Mouse (Mus musculus): ENCODE data around the gene Clspn. TPM values are rescaled to one million over a fixed set of nuclear protein-coding genes. Genes with fewer than 3 reads are reported as not detected.

The Clspn gene
- total RNA-seq, 1 experiment from 2014 or later, result 11.3 TPM

DNA sequence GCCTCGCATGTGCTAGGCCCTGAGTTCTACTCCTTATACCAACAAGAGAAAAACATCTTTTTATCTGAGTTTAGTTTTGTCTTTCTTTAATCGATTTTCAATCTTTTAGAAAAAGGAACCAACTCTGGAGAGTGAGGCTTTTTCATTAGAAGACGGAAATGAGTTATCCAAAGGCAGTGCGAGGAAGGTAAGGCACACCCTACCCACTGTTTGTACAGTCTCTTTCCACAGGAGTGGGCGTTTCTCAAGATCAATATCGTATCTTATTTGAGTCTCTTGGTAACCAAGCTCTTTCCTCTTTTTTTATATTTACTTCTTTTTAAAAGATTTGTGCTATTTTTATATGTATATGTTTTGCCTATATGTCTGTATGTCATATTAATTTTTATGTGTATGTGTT lies 7.1 kb downstream of the Clspn start:
- DNase-seq, result no peak

DNA sequence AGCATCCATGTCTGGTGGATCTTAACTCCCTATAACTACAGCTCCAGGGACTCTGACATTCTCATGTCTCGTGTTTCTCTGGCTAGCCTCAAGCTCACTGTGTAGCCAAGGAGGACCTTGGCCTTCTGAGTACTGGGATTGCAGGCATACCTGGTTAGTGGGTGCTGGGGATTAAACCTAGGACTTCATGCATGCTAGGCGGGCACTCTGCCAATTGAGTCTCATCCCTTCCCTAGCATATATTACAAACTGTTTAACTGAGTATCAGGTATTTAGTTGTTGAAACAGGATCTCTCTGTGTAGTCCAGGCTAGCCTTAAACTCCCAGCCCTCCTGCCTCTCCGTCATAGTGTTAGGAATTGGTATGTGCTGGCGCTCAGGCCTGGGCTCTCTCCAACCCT lies 10.5 kb downstream of the Clspn start:
- DNase-seq, result no peak

GRCm38 (mm10) chr4:126569783-126570182 lies 13.0 kb downstream of the Clspn start:
- DNase-seq, result no peak

GRCm38 (mm10) chr4:126576281-126576680 lies 19.5 kb downstream of the Clspn start:
- DNase-seq, result no peak

- DNase-seq, result no peak
Measured at GRCm38 (mm10) chr4:126577920-126578319, 21.2 kb downstream of the Clspn start.

DNA sequence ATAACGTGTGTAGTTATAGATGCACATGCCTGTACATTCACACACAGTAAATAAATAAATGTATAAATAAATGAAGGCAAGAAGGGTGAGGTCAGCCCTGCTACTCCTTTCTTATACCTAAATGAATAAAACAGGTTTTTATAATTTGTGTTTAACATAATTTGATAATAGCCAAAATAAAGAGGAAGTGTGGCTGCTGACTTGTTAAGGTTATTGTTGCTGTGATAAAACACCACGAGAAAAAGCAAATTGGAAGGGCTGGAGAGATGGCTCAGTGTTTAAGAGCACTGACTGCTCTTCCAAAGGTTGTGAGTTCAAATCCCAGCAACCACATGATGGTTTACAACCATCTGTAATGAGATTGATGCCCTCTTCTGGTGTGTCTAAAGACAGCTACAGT lies 22.3 kb downstream of the Clspn start:
- no peak for DNase-seq

DNA sequence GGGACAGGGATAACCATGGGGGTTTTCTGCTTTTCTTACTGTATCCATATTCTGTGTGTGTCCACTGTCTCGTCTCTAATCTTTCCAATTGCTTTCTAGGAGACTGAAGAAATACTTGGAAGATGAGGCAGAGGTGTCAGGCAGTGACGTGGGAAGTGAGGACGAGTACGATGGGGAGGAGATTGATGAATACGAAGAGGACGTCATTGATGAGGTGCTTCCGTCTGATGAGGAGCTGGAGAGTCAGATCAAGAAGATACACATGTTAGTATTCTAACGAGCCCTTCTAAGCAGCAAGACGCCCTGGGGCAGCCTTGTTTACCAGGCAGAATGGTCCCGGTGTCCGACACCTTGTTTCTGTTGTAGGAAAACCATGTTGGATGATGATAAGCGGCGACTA lies 29.0 kb downstream of the Clspn start:
- DNase-seq, result no peak

DNA sequence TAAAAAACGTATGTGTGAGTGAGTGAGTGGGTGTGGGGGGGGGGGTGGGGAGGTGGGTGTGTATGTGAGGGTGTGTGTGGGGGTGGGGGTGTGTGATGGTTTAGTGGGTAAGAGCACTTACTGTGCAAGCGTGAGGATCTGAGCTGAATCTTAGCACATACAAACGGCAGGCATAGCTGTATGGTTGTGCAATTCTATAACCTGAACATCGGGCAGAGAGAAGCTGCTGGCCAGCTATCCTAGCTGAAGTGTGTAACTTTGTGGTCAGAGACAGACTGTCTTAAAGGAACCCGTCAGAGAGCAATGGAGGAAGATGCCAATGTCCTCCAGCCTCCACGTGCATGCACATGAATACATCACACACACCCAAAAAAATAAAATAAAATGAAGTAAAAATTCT lies 35.3 kb downstream of the Clspn start:
- DNase-seq, result no peak

DNA sequence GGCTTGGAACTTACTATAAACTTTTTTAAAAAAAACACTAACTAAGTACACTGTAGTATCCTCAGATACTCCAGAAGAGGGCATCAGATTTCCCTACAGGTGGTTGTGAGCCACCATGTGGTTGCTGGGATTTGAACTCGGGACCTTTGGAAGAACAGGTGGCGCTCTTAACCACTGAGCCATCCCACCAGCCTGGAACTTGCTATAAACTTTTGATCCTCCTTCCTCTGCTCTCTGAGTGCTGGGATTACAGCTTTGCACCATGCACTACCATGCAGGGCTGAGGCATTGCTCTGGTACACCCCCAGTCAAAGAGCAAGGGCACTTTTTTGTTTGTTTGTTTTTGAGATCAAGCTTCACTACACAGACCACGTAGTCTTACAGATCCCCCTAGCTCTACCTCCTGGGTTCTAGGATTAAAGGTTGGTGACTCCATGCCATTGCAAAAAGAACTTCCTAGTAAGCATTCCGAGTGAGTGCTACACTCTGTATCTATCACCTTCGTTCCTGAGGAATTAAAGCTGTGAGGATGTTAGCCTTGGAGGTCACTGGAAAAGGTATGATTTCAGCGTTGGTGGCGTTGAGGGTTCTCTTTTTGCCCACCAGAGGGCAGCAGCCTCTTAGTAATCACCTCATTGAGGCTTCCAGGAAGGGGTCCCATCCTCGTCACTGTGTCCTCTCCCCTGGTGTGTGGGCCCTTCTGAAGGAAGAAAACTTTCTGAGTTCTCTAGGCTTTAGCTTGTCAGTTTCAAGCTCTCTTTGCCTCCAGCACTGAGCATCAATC lies 43.4 kb downstream of the Clspn start:
- DNase-seq, result peak; percentile 62

GRCm38 (mm10) chr4:126601597-126602444 lies 45.1 kb downstream of the Clspn start:
- peak; percentile 71 for DNase-seq

DNA sequence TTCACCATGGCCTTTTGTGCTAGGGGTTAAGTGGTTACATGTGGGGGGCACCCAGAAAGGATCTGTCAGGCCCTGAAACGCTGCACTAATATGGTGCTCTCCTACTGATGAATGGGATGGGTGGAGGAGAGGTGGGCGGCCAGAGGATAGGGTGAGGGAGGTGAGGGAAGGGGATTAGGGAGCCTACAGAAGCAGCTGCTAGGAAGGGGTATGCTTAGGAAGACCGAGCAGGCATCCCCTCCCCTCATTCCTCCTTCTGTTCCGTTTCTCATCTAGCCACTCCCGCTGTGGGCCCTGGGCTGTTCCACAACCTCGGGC lies 45.7 kb downstream of the Clspn start:
- DNase-seq, result no peak

DNA sequence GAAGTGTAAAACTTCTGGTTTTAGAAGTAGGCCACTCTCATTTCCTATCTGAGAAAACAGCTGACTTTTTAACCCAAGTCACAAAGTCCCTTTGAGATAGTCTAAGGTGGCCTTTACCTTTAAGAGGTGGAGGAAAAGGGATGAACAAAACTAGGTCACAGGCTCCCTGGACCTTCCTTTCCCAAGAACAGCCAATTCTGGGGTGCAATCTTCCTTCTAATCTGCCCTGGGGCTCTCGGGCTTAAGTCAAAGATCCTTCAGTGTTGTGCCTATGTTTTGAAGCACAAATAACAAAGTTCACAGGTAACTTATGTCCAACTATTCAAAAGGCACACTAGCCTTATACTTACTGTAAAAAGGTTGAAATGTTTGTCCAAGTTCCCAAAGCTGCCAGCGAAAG lies 47.4 kb downstream of the Clspn start:
- no peak for DNase-seq

- DNase-seq, result no peak
Measured at GRCm38 (mm10) chr4:126605751-126606150, 49.0 kb downstream of the Clspn start.

GRCm38 (mm10) chr4:126609606-126610181 lies 53.0 kb downstream of the Clspn start, which contains the start of gene 5730409E04Rik:
5730409E04Rik (plus strand) TSS chr4:126609818.
- DNase-seq, result peak; percentile 94

- DNase-seq, result no peak
Measured at GRCm38 (mm10) chr4:126611991-126612390, 55.3 kb downstream of the Clspn start.

- no peak for DNase-seq
Measured at GRCm38 (mm10) chr4:126616312-126616711, 59.6 kb downstream of the Clspn start.

GRCm38 (mm10) chr4:126619691-126620330 lies 63.1 kb downstream of the Clspn start:
- DNase-seq, result no peak

DNA sequence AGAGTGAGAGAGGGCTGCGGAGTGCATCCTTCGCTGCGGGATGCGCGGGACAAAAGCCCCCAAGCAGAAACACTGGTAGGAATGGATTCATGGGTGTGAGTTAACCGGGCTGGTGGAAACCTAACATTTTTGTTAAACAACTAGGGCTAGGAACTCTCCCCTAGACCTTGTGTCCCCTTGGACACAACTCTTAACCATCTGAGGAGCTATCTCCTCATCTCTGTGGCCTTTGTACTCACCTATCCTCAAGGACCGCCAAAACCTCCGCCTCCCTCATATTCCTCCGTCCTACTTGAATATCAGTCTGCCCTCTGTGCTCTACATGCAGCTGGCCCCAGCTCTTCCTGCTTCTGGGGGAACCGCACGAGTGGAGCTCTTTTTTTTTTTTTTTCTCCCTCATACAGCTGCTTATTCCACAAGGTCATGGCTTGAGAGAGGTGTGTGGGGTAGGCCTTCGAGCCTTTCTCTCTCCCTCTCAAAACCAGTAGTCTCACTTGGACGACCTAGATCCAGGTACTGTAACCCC lies 63.7 kb downstream of the Clspn start:
- DNase-seq, result no peak

- DNase-seq, result peak; percentile 31
Measured at GRCm38 (mm10) chr4:126627021-126627681, 70.4 kb downstream of the Clspn start.

- no peak for DNase-seq
Measured at GRCm38 (mm10) chr4:126631922-126632321, 75.2 kb downstream of the Clspn start.

DNA sequence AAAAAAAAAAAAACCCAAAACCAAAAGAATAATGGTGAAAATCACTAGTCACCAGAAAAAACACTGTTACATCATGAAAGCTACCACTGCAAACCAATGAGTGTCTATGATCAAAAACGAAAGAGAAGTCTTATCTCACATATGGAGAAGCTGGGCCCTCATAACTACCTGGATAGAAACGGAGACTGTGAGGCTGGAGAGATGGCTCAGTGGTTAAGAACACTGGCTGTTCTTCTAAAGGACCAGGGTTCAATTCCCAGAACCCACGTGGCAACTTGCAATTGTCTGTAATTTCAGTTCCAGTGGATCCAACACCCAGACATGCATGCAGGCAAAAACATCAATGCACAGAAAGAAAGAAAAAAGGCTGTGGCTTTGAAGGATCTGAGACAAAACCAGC lies 75.9 kb downstream of the Clspn start:
- DNase-seq, result no peak

- no peak for DNase-seq
Measured at GRCm38 (mm10) chr4:126636330-126636729, 79.6 kb downstream of the Clspn start.

All from adrenal gland, postnatal 14 days (tissue).